Mouse (Mus musculus) liver, embryonic 13.5 days (tissue): ENCODE data around the gene Gsc. TPM values are rescaled to one million over a fixed set of nuclear protein-coding genes. Genes with fewer than 3 reads are reported as not detected.
"Not testable (repeated sequence)": the region's sequence is repeated elsewhere in the genome, so short reads cannot be mapped to it uniquely, and the experiment has no call there.

Experiments used
- ATAC-seq: fragments of 200-750 bp; cut with Nextera tagmentation; 2 replicates; pipeline ENCODE4 v1.8.0; 2017; ENCODE audit warnings: low read depth, mild to moderate bottlenecking, moderate number of reproducible peaks, moderate library complexity
- DNase-seq: peaks from one replicate; pipeline ENCODE4 v3.0.0; 2022
- H3K27ac ChIP-seq: fragments of 300-500 bp; sonication (generic); 2 replicates; pipeline ENCODE4 v1.5.1; 2015; ENCODE audit warnings: moderate library complexity, mild to moderate bottlenecking, inconsistent platforms
- H3K27me3 ChIP-seq: fragments of 300-500 bp; sonication (generic); 2 replicates; pipeline ENCODE4 v1.6.1; 2015; ENCODE audit warnings: mild to moderate bottlenecking, inconsistent platforms
- H3K36me3 ChIP-seq: fragments of 300-500 bp; sonication (generic); 2 replicates; pipeline ENCODE4 v1.6.1; 2015; ENCODE audit warnings: mild to moderate bottlenecking, inconsistent platforms
- H3K4me1 ChIP-seq: fragments of 300-500 bp; sonication (generic); replicated peaks from 2 replicates; pipeline ENCODE4 v1.6.1; 2015; ENCODE audit warnings: inconsistent platforms
- H3K4me2 ChIP-seq: fragments of 300-500 bp; sonication (generic); 2 replicates; pipeline ENCODE4 v1.6.1; 2015; ENCODE audit warnings: inconsistent platforms, mild to moderate bottlenecking, moderate library complexity
- H3K4me3 ChIP-seq: fragments of 300-500 bp; sonication (generic); replicated peaks from 2 replicates; pipeline ENCODE4 v1.5.1; 2015; ENCODE audit warnings: mild to moderate bottlenecking, inconsistent platforms
- H3K9ac ChIP-seq: fragments of 300-500 bp; sonication (generic); 2 replicates; pipeline ENCODE4 v1.6.1; 2015; ENCODE audit warnings: mild to moderate bottlenecking, inconsistent platforms
- H3K9me3 ChIP-seq: fragments of 300-500 bp; sonication (generic); replicated peaks from 2 replicates; pipeline ENCODE4 v1.6.1; 2016; ENCODE audit warnings: inconsistent platforms
- WGBS: fragments of 180-500 bp; shearing (Covaris S2); methylation state at CpG from one replicate; pipeline ENCODE4 v1.1.7; 2015; ENCODE audit not compliant: insufficient replicate concordance; 5-methylcytosine and 5-hydroxymethylcytosine counted together
- polyA plus RNA-seq: library from polyadenylated mRNA; unstranded; fragments of >200 nt; fragmentation: Nextera tagmentation; extraction: Ambion mirVana; gene quantifications from 2 replicates; pipeline ENCODE4 v1.2.1, GENCODE M21; 2015

Gene Gsc
- polyA plus RNA-seq, 1 experiment from 2014 or later = 0.08 TPM

DNA sequence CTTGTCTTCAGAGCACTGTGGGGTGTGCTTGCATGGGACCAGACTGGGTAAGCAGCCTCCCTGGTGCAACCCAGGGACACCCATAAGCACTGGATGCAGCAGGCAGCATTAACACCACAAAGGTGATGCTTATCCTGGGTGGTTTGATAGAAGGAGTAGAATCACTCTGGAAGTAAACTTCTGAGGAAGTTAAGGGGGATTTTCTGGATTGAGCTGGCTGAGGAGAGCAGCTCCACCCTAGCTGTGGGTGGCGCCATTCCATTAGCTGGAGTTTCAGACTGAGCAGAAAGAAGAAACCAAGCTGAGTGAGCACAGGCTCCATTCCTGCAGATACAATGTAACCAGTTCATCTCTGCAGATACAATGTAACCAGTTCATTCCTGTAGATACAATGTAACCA lies 20.1 kb downstream of the Gsc start:
- WGBS = 50% methylated on average over 1 of the region's 1 CpGs
- ATAC-seq = no peak
- DNase-seq = no peak

DNA sequence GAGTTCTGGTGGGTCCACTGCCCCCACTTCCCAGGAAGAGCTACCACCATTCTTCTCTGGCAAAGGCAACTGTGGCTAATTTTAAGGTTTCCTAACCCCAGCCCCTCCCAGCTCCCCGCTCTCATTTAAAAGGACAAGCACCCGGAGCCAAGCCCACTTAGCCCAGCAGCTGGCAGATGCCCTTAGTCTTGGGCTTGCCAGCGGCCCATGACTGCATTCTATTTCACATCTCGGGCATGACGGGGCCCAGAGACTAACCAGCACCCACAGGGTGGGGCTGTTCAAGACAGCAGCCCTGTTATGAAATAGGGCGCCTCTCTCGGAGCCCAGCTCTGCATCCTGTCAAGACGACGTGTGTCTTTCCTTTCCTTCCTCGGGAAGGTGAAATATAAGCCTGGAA lies 22.9 kb downstream of the Gsc start:
- H3K4me2 ChIP-seq = no peak overlapping the region
- H3K36me3 ChIP-seq = no peaks in the 10 kb centered on the region
- H3K27ac ChIP-seq = no peak overlapping the region
- H3K9me3 ChIP-seq = no peaks in the 10 kb centered on the region
- 67% methylated on average over 10 of the region's 10 CpGs for WGBS
- H3K9ac ChIP-seq = no peak overlapping the region
- no peaks in the 10 kb centered on the region for H3K4me1 ChIP-seq
- H3K4me3 ChIP-seq = no peak overlapping the region
- ATAC-seq = no peak
- DNase-seq = no peak
- H3K27me3 ChIP-seq = no peaks in the 10 kb centered on the region; the same call in 1 of the 2 replicates

More for the DNA sequence above, 20.1 kb downstream of the Gsc start:
- H3K27ac ChIP-seq = no peak overlapping the region
- no peaks in the 10 kb centered on the region for H3K4me1 ChIP-seq
- no peaks in the 10 kb centered on the region for H3K9me3 ChIP-seq
- no peaks in the 10 kb centered on the region for H3K36me3 ChIP-seq
- no peak overlapping the region for H3K9ac ChIP-seq
- H3K4me3 ChIP-seq = no peak overlapping the region
- H3K27me3 ChIP-seq = no peaks in the 10 kb centered on the region
- H3K4me2 ChIP-seq = no peak overlapping the region

- DNase-seq = peak; percentile 18
These were observed 25.0 kb downstream of the Gsc start for GRCm38 (mm10) chr12:104448099-104448498.

GRCm38 (mm10) chr12:104447056-104447455 lies 26.1 kb downstream of the Gsc start:
- H3K4me2 ChIP-seq, H3K9ac ChIP-seq, H3K4me3 ChIP-seq, H3K27ac ChIP-seq, ATAC-seq, H3K9me3 ChIP-seq, H3K4me1 ChIP-seq, H3K36me3 ChIP-seq, DNase-seq, H3K27me3 ChIP-seq: not testable (repeated sequence)
- WGBS = 79% methylated on average over 25 of the region's 25 CpGs

More at GRCm38 (mm10) chr12:104448099-104448498, 25.0 kb downstream of the Gsc start:
- no peak overlapping the region for H3K9ac ChIP-seq
- no peaks in the 10 kb centered on the region for H3K9me3 ChIP-seq
- WGBS = 26% methylated on average over 13 of the region's 13 CpGs
- no peaks in the 10 kb centered on the region for H3K4me1 ChIP-seq
- ATAC-seq = no peak
- H3K4me3 ChIP-seq = no peak overlapping the region
- no peak overlapping the region for H3K27ac ChIP-seq
- H3K36me3 ChIP-seq = no peaks in the 10 kb centered on the region
- no peaks in the 10 kb centered on the region; the same call in 1 of the 2 replicates for H3K27me3 ChIP-seq
- H3K4me2 ChIP-seq = no peak overlapping the region

DNA sequence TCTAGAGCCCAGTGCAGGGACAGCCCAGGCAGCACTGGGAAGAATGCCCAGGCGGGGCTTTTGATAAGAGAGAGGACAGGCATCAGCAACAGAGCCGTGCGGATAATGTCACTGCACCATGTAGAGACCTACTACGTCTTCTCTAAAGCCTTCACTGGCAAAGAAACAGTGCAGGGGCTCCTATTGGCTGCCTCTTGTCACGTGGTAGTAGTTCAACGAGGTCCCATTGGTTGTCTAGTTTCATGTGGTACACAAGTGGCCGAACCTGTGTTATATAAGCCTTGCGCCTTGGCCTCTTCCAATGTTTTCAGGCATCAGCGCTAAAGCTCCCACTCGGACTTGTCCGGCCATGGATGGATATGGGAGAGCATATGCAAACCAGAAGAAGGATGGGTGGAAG lies 29.4 kb downstream of the Gsc start:
- no peak overlapping the region for H3K4me2 ChIP-seq
- no peak overlapping the region for H3K9ac ChIP-seq
- DNase-seq = no peak
- no peaks in the 10 kb centered on the region; the same call in 1 of the 2 replicates for H3K27me3 ChIP-seq
- ATAC-seq = no peak
- no peaks in the 10 kb centered on the region for H3K4me1 ChIP-seq
- H3K36me3 ChIP-seq = no peaks in the 10 kb centered on the region
- 69% methylated on average over 11 of the region's 11 CpGs for WGBS
- no peaks in the 10 kb centered on the region for H3K9me3 ChIP-seq
- no peak overlapping the region for H3K27ac ChIP-seq
- no peak overlapping the region for H3K4me3 ChIP-seq

- ATAC-seq = no peak
- H3K27ac ChIP-seq = no peak overlapping the region
- no peak overlapping the region for H3K4me3 ChIP-seq
- no peaks in the 10 kb centered on the region for H3K36me3 ChIP-seq
- H3K9me3 ChIP-seq = no peaks in the 10 kb centered on the region
- DNase-seq = peak; percentile 29
- H3K4me1 ChIP-seq = no peaks in the 10 kb centered on the region
- 10% methylated on average over 22 of the region's 22 CpGs for WGBS
- H3K9ac ChIP-seq = no peak overlapping the region
- H3K27me3 ChIP-seq = no peaks in the 10 kb centered on the region; the same call in 1 of the 2 replicates
- no peak overlapping the region for H3K4me2 ChIP-seq
These were observed 32.9 kb downstream of the Gsc start for GRCm38 (mm10) chr12:104440087-104440760.

GRCm38 (mm10) chr12:104433951-104434735 lies 39.0 kb downstream of the Gsc start:
- ATAC-seq = no peak

DNA sequence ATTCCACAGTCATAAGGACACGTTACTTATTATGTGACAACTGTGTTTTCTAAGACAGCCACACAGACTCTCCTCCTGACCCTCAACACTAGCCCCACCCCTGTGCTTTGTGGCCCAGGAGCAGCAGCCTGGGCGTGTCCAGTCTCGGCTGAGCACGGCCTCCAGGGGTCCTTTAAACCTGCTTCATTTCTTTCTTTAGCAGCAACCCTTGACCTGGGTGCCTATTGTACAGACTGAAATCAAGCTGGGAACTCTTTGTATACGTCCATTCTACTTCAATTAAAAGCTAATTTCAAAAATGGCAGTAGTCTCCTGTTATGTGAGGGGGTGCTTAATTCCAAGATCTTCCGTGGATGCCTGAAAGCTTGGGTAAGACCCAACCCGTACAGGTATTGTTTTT lies 39.9 kb downstream of the Gsc start:
- Histone ChIP-seq H3K4me1 (no peaks in the 10 kb centered on the region), H3K9me3 (no peaks in the 10 kb centered on the region), H3K4me2 (no peak overlapping the region), H3K27ac (no peak overlapping the region), H3K9ac (no peak overlapping the region), H3K36me3 (no peaks in the 10 kb centered on the region), H3K4me3 (no peak overlapping the region), H3K27me3 (no peaks in the 10 kb centered on the region)
- WGBS = 44% methylated on average over 7 of the region's 7 CpGs
- ATAC-seq = no peak
- DNase-seq = no peak

More at GRCm38 (mm10) chr12:104433951-104434735, 39.0 kb downstream of the Gsc start:
- no peak overlapping the region for H3K27ac ChIP-seq
- no peaks in the 10 kb centered on the region for H3K4me1 ChIP-seq
- no peak overlapping the region for H3K4me2 ChIP-seq
- H3K27me3 ChIP-seq = no peaks in the 10 kb centered on the region
- no peak overlapping the region for H3K4me3 ChIP-seq
- H3K36me3 ChIP-seq = no peaks in the 10 kb centered on the region
- WGBS = 70% methylated on average over 20 of the region's 20 CpGs
- no peaks in the 10 kb centered on the region for H3K9me3 ChIP-seq
- no peak overlapping the region for H3K9ac ChIP-seq
- DNase-seq = no peak

- no peaks in the 10 kb centered on the region for H3K36me3 ChIP-seq
- H3K27me3 ChIP-seq = no peaks in the 10 kb centered on the region
- WGBS = 71% methylated on average over 10 of the region's 10 CpGs
- no peaks in the 10 kb centered on the region for H3K4me1 ChIP-seq
- H3K9me3 ChIP-seq = no peaks in the 10 kb centered on the region
- DNase-seq (no peak), ATAC-seq (no peak)
- no peak overlapping the region for H3K9ac ChIP-seq
- H3K4me3 ChIP-seq = no peak overlapping the region
- no peak overlapping the region for H3K27ac ChIP-seq
- no peak overlapping the region for H3K4me2 ChIP-seq
These were observed 41.8 kb downstream of the Gsc start for GRCm38 (mm10) chr12:104431359-104431758.

DNA sequence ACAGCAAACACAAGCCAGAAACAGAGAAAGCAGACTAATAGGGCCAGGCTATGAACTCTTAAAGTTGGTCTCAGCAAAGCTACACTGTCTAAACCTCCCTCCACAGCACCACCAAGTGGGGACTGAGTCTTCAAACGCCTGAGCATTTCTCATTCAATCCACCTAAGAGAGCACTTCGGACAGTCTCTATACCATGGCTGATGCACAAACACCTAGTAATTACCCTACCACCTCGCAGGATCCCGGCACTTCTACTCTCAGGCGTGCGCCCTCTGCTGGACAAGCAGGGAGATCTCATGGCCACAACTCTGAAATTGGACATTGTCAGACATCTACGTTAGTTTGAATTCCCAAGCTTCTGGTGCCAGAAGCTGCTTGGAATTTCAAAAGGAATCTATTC lies 46.2 kb downstream of the Gsc start:
- Histone ChIP-seq H3K27ac (no peak overlapping the region), H3K4me3 (no peak overlapping the region), H3K4me1 (no peaks in the 10 kb centered on the region), H3K27me3 (no peaks in the 10 kb centered on the region), H3K9ac (no peak overlapping the region), H3K9me3 (no peaks in the 10 kb centered on the region), H3K36me3 (no peaks in the 10 kb centered on the region), H3K4me2 (no peak overlapping the region)
- 7% methylated on average over 7 of the region's 7 CpGs for WGBS
- ATAC-seq = no peak
- DNase-seq = no peak

DNA sequence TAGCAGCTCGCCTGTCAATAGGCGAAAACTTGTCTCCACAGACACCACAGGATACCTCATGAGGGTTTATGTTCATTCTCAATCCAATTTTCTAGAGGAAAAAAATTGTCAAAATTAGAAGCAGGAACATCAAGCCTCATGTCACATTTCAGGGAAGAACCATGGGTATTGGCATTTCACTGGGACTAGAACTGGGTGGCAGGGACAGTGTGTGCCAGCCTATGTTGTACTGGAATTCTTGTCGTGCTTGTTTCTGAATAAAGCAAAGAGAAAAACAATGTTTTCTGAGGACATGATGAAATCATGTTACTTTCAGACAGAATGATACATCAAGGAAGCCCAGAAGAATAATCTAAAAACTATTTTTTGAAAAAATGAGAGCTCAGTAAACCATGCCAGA lies 47.5 kb downstream of the Gsc start:
- ATAC-seq (no peak), DNase-seq (no peak)
- no peak overlapping the region for H3K4me2 ChIP-seq
- no peak overlapping the region for H3K27ac ChIP-seq
- 57% methylated on average over 3 of the region's 3 CpGs for WGBS
- no peaks in the 10 kb centered on the region for H3K36me3 ChIP-seq
- H3K9ac ChIP-seq = no peak overlapping the region
- no peaks in the 10 kb centered on the region for H3K27me3 ChIP-seq
- H3K4me3 ChIP-seq = no peak overlapping the region
- H3K9me3 ChIP-seq = no peaks in the 10 kb centered on the region
- no peaks in the 10 kb centered on the region for H3K4me1 ChIP-seq
